Mouse (Mus musculus): ENCODE data around the gene Slc41a1. TPM values are rescaled to one million over a fixed set of nuclear protein-coding genes. Genes with fewer than 3 reads are reported as not detected.

Gene Slc41a1
- total RNA-seq, 2 experiments from 2014 or later, result 33.0 to 45.0 TPM

DNA sequence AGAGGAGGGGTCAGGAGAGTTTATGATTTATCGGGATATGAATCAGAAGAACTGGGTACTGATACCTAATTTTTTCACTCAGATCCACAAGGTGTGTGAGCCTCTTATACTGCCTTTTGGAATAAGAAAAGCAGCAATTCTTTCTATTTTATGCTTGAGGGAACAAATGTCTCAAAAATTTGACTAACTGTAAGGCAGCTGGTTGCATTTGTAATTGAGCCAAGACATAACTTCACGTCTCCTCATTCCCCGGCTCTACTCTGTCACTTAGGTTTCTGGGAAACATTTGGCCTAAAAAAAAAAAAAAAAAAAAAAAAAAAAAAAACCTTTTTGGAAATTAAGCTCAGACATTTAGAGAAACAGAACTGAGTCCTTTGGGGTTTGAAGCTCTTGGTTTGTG lies 59.3 kb downstream of the Slc41a1 start:
- no peak for DNase-seq

- DNase-seq, result no peak
Observed at GRCm38 (mm10) chr1:131890043-131890658, 62.9 kb downstream of the Slc41a1 start.

DNA sequence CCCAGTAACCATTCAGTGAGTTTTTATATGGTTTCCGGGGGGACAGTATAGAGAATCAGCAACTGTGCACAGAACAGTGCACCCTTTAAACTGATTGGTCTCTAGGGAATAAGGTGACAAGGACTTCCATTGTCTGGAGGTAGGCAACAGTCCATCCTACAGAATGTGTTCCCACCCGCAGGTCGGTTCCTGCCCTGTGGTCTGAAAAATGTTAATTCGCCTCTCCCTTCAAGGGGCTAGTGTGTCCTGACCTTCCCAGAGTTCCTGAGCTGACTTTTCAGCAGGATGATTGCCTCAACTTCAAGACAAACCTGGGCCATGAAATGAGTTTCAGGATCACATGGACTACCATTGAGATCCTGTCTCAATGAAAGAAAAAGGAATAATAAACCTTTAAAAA lies 64.1 kb downstream of the Slc41a1 start:
- DNase-seq, result no peak

Other genes with a start within 250 kb of the Slc41a1 start
- under 1 TPM; 0.12 to 0.15 TPM for gene Avpr1b, start 228.3 kb upstream of the Slc41a1 start, total RNA-seq (2021)
- gene Ctse, start 189.2 kb upstream of the Slc41a1 start, total RNA-seq (2021), result 10 to 100 TPM in 1 of 2 experiments, 1 to 10 TPM in 1; 9.9 to 21.1 TPM
- 1 to 10 TPM; 4.7 to 5.1 TPM for gene Rab7b, start 138.8 kb upstream of the Slc41a1 start, total RNA-seq (2021)
- under 1 TPM in 1 of 2 experiments, not detected in 1; 0.15 TPM for gene Slc26a9, start 83.5 kb upstream of the Slc41a1 start, total RNA-seq (2021)
- gene Pm20d1, start 30.1 kb upstream of the Slc41a1 start, total RNA-seq (2021), result 10 to 100 TPM; 14.7 to 19.1 TPM
- 10 to 100 TPM; 14.1 to 15.7 TPM for gene Rab29, start 39.7 kb downstream of the Slc41a1 start, total RNA-seq (2021)
- gene Nucks1, start 83.0 kb downstream of the Slc41a1 start, total RNA-seq (2021), result 100 to 1,000 TPM; 124 to 131 TPM
- gene Slc45a3, start 135.5 kb downstream of the Slc41a1 start, total RNA-seq (2021), result 10 to 100 TPM in 1 of 2 experiments, 1 to 10 TPM in 1; 9.9 to 13.8 TPM
- gene Elk4, start 180.1 kb downstream of the Slc41a1 start, total RNA-seq (2021), result 100 to 1,000 TPM; 115 to 128 TPM
- 1 to 10 TPM; 4.1 to 5.4 TPM for gene Mfsd4a, start 240.6 kb downstream of the Slc41a1 start, total RNA-seq (2021)

Measured in adrenal gland, postnatal 10 days (tissue).